Mouse (Mus musculus): ENCODE data around the gene 4921511M17Rik.
"Not testable (repeated sequence)": the region's sequence is repeated elsewhere in the genome, so short reads cannot be mapped to it uniquely, and the experiment has no call there.

4921511M17Rik gene

DNA sequence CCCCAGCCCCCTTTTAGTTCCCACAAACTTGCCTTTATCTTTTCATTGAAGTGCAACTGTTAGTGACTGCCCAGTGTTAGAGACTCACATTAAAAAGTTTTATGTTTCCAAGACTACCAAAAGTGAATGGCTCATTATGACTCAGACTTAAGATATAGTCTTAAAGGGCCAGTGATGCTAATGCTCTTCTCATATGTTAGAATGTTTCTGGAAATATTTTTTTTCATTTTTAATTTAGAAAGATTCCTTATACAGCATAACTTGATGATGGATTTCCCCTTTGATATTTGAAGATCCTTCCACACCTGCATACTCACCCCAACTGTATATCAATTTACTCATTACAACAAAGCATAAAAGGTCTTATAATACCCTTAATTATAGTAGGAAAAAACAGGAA, at the start of gene 4921511M17Rik:
4921511M17Rik (minus strand) TSS at position 101 of the 400 bp plus-strand sequence.
- DNase-seq (ENCODE audit: low spot score) = not testable (repeated sequence)

DNA sequence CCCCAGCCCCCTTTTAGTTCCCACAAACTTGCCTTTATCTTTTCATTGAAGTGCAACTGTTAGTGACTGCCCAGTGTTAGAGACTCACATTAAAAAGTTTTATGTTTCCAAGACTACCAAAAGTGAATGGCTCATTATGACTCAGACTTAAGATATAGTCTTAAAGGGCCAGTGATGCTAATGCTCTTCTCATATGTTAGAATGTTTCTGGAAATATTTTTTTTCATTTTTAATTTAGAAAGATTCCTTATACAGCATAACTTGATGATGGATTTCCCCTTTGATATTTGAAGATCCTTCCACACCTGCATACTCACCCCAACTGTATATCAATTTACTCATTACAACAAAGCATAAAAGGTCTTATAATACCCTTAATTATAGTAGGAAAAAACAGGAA, 21.3 kb upstream of the 4921511M17Rik start, which contains the start of gene Gm10057:
Gm10057 (minus strand) TSS at position 101 of the 400 bp plus-strand sequence.
- not testable (repeated sequence) for DNase-seq (ENCODE audit: low spot score)

DNA sequence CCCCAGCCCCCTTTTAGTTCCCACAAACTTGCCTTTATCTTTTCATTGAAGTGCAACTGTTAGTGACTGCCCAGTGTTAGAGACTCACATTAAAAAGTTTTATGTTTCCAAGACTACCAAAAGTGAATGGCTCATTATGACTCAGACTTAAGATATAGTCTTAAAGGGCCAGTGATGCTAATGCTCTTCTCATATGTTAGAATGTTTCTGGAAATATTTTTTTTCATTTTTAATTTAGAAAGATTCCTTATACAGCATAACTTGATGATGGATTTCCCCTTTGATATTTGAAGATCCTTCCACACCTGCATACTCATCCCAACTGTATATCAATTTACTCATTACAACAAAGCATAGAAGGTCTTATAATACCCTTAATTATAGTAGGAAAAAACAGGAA, 21.1 kb downstream of the 4921511M17Rik start, which contains the start of gene Samt1:
Samt1 (minus strand) TSS at position 101 of the 400 bp plus-strand sequence.
- DNase-seq (ENCODE audit: low spot score) = not testable (repeated sequence)

DNA sequence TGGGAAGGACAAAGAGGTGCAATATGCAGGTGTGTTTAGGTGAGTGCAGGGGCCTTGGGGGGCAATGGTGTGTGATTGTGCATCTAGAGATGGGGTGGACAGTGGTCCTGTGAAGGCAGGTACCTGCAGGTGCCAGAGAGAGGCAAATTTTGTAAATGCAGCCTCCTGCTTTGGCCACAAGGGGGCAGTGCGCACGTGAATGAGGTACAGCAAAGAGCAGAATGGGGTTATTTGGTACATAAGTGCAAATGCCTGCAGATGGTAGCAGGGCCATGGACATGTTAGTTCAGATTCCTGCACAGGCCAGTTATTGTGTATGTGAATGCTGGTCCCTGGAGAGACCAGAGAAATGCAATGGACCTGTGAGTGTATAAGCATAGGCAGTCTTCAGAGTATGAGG, 56.7 kb downstream of the 4921511M17Rik start:
- DNase-seq (ENCODE audit: low spot score) = not testable (repeated sequence)

DNA sequence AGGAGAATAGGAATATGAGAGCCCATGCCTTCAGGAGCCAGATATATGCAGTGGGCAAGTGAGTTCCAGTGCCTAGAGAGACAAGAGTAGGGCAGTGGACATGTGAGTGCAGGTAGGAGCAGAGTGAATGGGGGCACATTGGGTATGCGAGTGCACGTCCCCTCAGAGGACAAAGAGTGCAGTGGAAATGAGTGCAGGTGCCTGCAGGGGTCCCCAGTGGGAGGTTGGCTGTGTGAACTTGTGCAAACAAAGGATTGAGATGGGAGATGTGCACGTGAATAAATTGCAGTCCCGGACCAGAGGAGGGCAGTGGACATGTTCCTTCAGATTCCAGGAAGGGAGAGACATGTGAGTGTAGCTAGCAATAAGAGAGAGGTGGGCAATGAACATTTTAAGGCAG, 57.2 kb downstream of the 4921511M17Rik start:
- DNase-seq (ENCODE audit: low spot score) = not testable (repeated sequence)

DNA sequence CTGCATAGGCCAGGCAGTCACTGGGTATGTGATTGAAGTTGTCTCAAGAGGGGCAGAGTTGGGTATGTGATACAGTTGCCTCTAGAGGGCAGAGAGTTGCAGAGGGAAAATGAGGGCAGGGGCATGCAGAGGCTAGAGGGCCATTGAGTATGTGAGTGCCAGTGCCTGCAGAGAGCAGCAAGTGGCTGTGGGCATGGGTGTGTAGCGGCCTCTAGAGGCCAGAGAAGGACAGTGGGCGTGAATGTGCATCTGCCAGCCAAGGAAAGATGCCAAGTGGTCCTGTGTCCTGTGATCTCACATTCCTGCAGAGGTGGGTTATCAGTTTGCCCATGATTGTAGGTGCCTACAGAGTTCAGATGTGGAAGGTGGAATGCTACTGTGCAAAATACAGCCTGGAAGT, 59.2 kb downstream of the 4921511M17Rik start:
- DNase-seq (ENCODE audit: low spot score) = peak; percentile 2

Measured in retina, embryonic 14.5 days (tissue).